Mouse (Mus musculus) adrenal gland, postnatal 36 days (tissue): ENCODE measurements at regions not wholly inside any gene's neighbourhood (a gene's known extent, or its start where the extent isn't known, plus 50 kb on each side); places are given as distances from the start of the nearest gene placed in this dataset.

Source experiments
- DNase-seq, 2 experiments: peaks; one replicate each; pipeline ENCODE4 v3.0.0; 2021; ENCODE audit warnings: mixed read lengths in 1 of 2

DNA sequence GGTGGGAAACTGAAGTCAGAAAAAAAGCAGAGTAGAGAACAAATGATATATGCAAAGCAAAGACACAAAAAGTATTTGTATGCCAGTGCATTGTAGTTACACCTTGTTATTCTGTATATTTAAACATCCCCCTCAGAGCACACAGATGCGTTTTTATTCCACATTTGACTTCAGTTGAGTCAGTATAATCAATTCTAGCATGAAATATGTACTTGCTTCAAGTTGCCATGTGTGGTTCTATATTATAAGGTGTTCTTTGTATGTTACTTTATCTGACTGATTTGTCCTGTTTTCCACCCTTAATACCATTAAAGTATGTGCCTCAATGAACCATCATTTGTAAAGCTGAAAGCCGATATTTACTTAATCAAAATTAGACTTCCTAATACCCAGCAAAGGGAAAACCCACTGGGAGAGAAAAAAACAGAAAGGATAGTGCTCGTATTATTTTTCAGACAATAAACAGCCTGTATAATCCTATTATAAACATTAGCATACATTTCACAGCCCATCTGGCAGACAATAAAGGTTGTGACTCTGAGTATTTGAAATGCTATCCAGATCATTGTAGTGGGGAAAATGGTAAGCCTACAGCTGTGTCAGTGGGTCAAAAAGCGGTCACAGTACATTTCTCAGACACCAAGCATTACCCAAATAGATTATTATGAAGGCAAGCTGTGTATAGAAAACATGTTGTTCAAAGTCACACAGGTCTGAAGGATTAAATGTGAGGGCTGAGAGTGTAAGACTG lies 189.1 kb upstream of the Bmp2 start:
- DNase-seq = no peak

DNA sequence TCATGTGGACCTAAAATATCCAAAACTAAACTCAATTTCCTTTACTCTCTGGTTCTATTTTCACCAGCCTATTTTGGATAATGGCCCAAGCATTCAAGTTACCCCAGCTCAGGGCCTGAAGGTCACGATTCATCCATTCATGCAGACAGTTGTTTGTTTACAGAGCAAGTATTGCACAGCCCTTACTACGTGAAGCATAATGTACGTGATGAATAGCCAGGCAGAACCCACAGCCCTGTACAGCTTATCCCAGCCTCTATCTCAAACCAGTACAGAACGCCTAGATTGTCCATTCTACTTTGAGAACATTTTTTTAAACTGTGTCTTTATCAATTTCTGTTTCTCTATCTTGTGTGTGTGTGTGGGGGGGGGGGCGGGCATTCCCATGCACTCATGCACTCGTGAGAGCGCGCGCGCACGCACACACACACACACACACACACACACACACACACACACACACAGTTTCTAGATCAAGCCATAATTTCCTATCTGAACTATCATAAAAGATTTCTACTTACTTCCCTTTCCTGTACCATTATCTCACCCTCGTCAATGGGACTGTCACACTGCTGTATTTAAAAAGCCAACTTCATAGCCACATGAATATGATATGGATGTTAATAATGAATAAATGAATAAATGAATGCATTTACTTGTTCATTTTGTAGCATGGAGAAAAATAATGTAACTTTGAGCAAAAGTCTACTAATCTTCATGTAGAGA lies 180.3 kb upstream of the Bmp2 start:
- no peak for DNase-seq

DNA sequence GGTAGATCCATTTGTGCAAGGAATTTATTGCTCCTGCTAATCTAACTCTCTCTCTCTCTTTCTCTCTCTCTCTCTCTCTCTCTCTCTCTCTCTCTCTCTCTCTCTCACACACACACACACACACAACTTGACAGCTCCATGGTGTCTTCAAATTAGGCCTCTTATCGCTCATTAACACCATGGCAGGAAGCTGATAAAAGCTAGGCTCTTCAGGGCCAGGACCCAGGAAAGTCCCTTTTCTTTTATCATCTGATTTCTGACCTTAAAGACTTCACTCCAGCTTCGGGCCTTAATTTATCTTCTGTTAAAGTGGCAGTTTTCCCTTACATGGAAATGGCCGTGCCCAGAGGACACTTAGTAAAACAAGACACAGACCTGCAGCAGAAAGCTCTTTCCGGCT lies 178.4 kb upstream of the Bmp2 start:
- no peak for DNase-seq

DNA sequence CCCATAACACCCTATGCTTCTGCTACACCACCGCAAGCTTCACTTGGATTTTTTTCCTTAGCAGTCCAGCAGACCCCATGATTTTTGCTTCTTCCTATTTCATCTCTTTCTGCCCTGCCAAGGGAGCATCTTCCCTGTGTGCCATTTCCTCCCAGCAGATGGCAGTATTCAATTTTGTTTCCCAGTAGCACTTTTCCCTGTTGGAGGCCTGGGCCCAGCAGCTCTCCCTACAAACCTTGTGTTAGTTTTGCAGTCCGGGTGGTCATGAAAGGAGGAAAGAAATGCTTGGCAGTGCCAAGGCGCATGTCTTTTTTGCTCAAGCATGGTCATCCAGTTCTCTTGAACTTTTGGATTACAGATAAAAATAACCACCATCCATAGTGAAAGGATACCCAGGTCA lies 170.9 kb upstream of the Bmp2 start:
- DNase-seq = peak; percentile 53 to 62

DNA sequence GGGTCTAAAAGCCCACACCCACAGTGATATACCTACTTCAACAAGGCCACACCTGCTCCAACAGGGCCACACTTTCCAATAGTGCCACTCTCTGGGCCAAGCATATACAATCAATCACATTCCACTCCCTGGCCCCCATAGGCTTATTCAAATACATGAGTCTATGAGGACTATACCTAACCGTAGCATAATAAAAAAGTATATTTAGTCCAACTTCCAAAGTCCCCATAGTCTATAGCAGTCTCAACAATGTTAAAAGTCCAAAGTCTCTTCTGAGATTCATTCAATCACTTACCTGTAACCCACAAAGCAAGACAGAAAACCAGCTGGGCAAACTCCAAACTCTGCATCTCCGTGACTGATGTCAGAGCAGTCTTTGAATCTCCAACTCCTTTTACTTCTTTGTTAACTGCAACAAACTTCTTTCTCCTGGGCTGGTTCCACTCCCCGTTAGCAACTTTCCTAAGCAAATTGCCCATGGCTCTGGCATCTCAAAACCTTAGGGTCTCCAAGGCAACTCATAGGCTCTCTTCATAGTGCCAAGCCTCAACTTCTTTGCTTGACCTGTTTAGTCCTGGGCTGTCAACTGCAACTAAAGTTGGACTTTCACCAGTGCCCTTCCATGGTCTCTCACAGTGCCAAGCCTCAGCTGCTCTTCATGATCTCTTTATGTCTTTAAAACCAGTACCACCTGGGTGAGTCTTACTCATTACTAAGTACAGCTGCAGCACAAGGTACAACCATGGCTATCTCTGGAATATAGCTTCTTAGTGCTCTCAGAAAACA lies 168.6 kb upstream of the Bmp2 start:
- DNase-seq = no peak

DNA sequence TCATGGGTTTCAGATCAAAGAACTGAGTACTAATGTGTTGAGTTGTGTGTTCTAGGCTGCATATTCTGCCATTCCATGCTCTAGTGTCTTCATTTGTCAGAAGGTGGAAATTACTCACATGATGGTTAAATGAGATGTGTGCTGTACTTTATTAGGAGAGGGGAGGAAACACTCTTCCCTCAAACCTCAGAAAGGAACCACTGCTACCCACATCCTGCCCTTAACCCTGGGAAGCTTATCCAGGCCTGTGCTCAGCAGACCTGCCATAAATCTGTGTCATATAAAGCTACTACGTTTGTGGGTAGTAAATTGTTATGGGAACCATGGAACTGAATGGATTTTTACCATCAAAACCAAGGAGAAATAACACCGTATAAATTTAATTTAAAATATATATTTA lies 166.7 kb upstream of the Bmp2 start:
- no peak for DNase-seq

DNA sequence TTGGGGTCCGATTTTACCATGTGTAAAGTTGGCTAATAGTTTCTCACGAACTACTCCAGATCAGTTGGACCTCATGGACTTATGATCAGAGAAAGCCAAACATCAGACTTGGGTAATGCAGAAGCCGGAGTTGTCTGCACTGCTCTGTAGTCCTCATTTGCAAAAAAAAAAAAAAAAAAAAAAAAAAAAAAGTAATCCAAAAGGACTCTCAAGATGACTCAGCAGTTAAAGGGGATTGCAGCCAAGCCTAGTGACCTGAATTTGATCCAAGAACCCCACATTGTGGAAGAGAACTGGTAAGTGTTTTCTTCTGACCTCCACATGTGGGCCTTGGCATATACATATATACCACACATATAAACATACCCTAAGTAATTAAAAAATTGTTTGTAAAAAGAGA lies 164.6 kb upstream of the Bmp2 start:
- no peak for DNase-seq

DNA sequence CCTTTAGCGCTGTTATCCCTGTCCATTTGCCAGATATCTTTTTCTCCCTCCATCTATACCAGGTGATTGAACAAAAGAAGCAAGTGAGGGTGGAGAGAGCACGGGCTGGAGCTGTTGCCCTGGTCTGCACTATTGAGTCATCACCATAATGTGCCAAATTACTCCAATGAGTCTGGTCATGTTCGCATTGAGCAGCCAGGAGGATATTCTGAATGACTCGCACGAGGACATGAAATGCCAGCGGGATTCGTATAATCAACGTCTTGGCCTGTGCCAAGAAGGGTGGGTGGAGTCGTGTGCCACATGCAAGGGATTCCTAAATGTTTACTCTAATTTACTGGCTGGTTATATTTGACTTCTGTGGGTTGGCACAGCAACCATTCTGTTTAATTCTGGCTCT lies 159.7 kb upstream of the Bmp2 start:
- peak; percentile 2 to 25 for DNase-seq

DNA sequence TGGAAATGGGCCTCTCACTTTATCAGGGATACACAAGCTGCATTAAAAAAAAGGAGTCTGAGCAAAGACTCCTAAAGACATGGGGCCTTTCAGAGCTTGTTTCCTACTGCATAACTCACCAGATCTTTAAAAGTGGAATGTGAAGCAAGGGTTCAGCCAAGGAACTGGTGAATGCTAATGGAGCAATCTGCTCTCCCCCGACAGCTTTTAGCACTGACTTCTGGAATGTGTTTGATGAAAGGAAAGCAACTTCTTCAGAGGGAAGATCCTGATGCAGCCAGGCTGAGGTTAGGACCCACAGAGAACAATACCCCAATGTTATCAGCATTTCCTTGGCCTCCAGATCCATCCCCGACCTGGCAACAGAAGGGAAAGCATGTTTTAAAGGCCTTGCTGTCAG lies 154.4 kb upstream of the Bmp2 start:
- DNase-seq = no peak

DNA sequence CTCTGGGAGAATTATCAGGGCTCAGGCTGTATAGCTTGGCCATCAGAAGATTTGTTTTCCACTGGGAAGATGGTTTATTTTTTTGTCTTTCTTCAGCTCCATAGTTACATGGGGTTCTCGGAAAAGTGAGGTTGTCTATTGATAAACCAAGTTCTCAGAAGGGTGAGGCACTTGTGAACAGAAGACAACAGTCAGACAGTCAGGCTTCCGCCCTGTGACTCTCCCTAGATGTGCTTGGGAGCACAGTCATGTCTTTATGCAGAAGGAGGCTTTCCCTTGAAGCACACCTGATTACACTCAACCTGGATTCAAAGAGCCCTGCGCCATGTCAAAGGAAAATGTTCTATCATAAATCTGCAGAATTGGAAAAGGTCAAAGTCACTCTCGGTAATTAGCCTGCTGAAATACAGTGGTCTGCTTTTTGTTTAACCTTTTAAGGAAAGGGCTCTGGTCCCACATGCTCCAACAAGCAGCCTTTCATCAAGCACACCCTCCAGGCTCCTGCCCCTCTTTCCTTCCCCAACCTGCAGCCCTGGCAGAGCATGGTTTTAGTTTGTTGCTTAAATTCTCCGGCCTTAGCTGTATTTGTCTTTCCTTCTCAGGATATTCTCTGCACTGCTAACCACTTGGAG lies 152.8 kb upstream of the Bmp2 start:
- no peak for DNase-seq

DNA sequence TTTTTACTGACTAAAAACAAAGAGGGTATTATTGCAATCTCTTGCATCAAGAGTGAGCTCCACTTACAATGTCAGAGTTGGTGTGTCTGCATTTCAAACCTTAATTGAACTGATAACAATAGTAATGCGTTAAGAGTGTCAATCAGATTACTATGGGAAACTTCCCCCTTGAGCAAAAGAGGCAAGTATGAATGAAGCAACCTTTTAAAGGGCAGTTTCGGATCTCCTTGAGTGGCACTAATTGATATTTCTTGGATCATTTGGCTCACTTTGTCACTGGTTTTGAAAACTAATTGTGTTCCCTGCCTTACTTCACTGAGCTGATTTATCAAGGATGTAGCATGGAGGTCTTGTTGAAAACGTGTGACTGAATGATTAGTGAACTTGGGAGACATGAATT lies 151.0 kb upstream of the Bmp2 start:
- no peak for DNase-seq

DNA sequence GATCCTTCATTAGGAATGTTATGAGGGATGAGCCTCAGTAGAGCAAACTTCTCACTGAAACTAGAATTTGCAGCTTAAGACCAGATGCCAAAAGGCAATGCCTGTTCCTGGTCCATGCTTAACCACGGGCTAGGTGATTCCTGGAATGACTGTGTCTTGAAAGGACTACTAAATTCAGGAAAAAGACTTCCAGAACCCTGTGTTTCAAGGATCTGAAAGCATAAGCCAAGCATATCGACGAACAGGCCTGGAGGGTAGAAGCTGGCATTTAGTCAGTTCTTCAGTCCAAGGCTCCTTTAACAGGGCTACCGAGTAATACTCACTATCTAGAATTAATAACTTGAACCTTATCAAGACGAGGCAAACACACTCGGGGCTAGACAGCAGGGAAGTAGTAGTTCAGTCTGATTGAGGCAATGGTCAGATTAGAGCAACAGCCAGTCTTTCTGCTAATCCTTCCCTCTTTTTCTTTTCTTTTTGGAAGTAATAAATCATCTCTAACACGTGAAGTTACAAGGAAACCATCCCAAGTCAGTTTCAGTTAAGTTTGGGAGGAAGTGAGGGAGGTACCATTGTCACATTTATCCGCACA lies 134.9 kb upstream of the Bmp2 start:
- no peak for DNase-seq

DNA sequence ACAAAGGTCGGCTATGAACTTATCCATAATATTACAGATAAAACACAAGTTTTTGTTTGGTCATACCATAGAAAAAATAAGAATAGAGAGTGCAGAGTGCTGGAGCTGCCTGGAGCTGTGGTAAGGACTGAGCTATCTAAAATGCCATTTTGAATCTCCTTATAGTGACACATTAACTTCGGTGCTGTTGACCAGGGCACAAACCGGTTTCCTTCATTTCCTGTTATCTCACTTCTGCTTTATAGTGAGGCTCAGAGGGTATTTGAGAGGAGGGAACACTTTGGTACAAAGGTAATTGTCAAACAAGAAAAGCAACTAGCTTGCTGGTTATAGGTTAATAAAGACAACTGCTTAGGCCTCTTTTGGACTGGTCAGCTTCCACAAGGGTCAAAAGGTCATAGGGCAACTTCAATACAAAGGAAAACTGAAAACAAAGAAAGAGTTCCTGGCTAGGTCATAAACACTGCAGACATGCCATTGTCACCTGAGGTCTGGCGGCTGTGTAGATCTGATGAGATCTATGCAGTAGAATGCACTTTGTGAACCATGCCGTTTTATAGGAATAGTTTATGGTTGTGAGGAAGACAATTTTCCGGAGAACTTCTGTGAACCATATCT lies 132.2 kb upstream of the Bmp2 start:
- no peak for DNase-seq

DNA sequence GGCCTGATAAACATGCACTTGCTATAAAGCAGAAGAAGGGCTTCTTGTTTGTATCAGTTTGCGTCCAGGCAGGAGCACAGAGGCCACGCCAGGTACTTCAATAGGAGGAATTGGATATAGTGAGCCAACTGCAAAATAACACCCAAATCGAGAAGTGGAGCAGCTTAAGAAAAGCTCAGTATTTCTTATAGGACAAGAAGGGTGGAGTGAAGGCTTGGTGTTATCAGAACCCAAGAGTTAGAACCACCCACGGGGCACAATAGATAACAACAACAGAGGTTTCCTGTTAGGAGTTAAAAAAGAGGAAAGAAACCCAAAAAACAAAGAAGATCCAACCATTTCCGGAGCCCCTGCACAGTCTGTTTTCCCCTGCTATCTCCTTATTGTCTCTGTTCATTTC lies 126.4 kb upstream of the Bmp2 start:
- no peak for DNase-seq

DNA sequence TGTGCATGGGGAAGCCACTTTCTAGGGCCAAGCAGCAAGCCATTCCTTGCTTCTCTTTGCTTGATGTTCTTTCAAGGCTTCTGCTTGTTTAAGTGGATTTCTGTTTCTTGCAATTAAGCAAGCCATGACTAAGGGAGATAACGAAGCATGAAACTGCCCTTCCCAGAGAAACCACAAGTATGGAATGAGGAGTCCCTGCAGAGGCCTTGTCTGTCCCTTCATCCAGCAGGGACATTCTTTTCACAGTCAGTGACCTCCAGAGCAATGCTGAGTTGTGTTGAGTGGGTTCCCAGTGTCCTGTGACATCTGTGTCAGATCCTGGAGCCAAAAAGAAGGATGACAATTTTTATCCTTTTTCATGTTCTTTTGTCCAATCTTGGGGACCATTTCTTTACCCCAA lies 124.9 kb upstream of the Bmp2 start:
- DNase-seq = no peak

DNA sequence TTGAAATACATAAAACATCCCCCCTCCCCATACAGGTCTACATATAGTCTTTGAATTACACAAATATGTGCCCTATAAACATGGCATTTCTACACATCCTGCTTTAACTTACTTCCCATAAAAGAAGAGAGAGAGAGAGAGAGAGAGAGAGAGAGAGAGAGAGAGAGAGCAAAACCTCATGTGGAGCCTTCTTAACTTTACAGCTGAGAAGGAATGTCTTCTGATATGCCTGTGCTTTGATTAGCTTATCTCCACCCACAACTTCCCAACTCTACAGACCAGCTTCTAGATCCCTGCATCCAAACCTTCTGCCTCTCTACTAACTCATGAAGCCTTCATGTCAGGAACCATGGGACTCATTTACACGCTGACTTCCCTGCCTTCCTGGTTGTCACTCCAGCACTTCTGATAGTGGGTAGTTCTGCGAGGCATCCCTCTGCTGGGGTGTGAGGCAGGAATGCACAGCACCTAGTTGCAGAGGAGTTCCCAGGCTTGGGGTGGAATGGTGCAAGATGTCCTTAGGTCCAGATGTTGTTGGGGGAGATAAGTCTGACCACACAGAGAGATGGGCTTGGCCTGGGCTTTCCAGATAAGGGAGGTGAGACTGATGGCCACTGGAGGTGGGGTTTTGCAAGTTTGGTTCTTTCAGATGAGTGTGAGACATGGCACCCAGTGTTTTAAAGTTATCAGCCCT lies 122.4 kb upstream of the Bmp2 start:
- DNase-seq = no peak

DNA sequence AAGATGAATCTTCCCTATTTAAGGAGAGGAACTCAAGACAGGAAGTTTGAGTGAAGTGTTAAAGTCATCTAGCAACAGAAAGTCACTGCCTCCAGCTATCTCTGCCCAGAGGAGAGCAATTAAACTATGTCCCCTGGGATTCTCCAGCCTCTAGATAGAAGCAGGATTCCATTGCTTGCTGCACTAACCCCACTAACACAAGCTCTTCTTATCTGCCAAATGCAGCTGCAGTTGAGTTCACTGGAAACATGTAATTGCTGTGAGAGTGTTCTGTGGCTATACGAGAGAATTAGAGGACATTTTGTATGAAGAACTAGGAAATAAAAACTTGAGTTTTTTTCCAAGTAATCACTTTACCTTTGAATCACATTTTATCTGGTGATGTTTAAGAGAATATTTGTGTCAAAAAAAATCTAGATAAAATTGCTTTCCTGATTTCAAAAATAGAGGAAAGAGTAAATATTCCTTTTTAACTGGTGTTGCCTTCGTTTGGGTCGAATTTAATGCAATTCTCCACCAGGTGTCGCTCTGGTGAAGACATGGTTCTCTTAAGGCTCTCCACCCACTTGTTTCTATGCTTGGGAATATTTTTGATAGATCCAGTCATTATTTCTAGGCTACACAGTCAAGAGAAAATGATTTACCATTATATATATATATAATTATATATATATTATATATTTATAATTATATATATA lies 121.1 kb upstream of the Bmp2 start:
- DNase-seq = peak; percentile 54 to 67

DNA sequence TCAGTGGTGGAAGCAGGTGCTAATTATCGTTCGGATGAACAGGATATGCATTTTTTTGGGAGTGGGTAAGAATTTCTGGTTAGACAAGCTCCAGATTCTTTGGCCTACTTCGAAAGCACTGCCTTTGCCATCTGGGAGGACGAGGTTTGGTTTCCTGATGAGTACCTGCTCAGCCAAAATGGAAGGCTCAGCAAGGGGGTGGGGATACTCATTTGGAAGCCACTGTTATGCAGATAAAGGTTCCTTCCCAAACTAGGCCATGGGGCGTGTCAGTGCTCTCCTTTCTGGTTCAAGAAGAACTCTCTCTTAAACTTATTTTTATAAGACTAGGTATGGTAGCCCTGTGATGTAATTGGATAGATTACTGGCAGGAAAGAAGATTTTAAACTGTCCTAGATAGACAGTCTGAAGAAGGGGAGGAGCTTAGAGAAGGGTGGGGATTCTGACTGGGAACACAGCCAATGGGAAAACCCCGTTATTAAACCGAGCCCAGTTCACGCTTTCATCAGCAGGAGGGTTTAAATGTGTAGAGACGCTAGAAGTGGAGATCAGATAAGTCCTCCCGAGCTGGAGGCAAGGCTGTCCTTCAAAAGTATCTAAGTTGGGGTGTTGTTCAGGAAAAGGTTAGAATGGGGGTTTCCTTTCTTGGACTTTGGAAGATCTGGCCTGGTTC lies 119.7 kb upstream of the Bmp2 start:
- DNase-seq = no peak

DNA sequence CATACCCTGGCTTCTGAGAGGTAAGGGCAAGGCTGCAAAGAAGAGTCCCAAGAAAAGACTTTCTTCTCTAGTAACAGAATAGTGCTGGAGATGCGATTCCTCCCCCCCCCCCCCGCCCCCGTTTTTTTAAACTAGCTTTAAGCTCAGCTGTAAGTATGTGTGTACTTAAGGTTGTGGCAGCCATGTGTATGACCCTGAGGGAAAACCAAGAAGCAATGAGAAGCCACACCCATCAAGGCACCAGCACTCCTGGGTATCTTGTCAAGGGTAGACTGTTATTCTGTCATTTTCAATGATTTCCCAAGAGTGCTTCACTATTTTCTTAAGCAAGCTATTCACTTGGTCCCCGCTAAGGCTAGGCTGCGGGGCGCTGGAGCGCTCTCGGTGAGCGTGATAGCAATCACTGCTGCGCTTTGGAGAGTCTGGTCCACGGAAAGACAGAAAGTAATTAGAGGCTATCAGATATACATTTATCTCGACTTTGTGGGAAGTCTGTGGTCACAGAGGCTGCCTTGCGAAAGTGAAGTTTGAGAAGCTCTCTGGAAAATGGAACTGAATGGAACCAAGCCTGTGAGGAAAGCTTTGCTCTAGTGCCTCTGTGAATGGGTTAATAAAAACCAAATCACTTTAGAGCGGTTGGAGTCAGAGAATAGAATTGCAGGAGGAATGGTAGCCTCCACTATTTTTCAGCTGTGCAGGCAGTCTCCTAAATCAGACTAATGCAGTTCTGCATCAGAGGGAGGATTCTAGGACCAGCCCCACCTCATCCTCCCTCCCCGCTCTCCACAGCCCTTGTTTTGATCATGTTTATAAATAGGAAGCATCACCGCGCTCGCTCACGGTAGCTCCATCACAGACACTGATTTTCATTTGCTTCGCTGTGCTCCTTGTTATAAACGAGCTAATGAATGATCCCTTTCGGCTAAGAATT lies 114.8 kb upstream of the Bmp2 start:
- DNase-seq = no peak
